Mouse (Mus musculus) heart, postnatal 0 days (tissue): ENCODE measurements around the gene Slx1b. TPM values are rescaled to one million over a fixed set of nuclear protein-coding genes. Genes with fewer than 3 reads are reported as not detected.

Source experiments
- ATAC-seq: fragments of 200-750 bp; cut with Nextera tagmentation; 2 replicates; pipeline ENCODE4 v1.8.0; 2017; ENCODE audit warnings: low read depth, moderate number of reproducible peaks, moderate library complexity; ENCODE audit not compliant: insufficient read depth
- DNase-seq: peaks from one replicate; pipeline ENCODE4 v3.0.0-alpha.2; 2016; ENCODE audit warnings: low spot score
- H3K27ac ChIP-seq: fragments of 300-500 bp; sonication (generic); 2 replicates; pipeline ENCODE4 v1.5.1; 2014; ENCODE audit warnings: low read depth, mild to moderate bottlenecking
- H3K27me3 ChIP-seq: fragments of 300-500 bp; sonication (generic); 2 replicates; pipeline ENCODE4 v1.6.1; 2014; ENCODE audit warnings: low read length, mixed read lengths; ENCODE audit not compliant: control insufficient read depth, insufficient read depth
- H3K36me3 ChIP-seq: fragments of 300-500 bp; sonication (generic); replicated peaks from 2 replicates; pipeline ENCODE4 v1.6.1; 2014; ENCODE audit warnings: low read length, mixed read lengths; ENCODE audit not compliant: control insufficient read depth, insufficient read depth
- H3K4me1 ChIP-seq: fragments of 300-500 bp; sonication (generic); 2 replicates; pipeline ENCODE4 v1.6.1; 2014; ENCODE audit warnings: antibody characterized with exemption; ENCODE audit not compliant: control insufficient read depth, insufficient read depth
- H3K4me2 ChIP-seq: fragments of 300-500 bp; sonication (generic); 2 replicates; pipeline ENCODE4 v1.6.1; 2014; ENCODE audit warnings: low read depth, mild to moderate bottlenecking, low read length, moderate library complexity
- H3K4me3 ChIP-seq: fragments of 300-500 bp; sonication (generic); 2 replicates; pipeline ENCODE4 v1.5.1; 2014; ENCODE audit warnings: low read depth, low read length
- H3K9ac ChIP-seq: fragments of 300-500 bp; sonication (generic); replicated peaks from 2 replicates; pipeline ENCODE4 v1.6.1; 2014; ENCODE audit warnings: low read depth, low read length, mixed read lengths
- H3K9me3 ChIP-seq: fragments of 300-500 bp; sonication (generic); replicated peaks from 2 replicates; pipeline ENCODE4 v1.6.1; 2016; ENCODE audit warnings: low read length; ENCODE audit not compliant: control insufficient read depth
- CTCF ChIP-seq: IDR thresholded peaks from 2 replicates; pipeline ENCODE4 v1.5.1; 2016; ENCODE audit warnings: antibody characterized with exemption, control low read depth, low read depth
- EP300 ChIP-seq: IDR thresholded peaks from 2 replicates; pipeline ENCODE4 v1.6.1; 2016; ENCODE audit warnings: antibody characterized with exemption, low read depth
- WGBS: fragments of 180-500 bp; shearing (Covaris S2); extraction: QIAGEN DNeasy Blood & Tissue Kit; methylation state at CpG from one replicate; pipeline ENCODE4 v1.1.7; 2014; 5-methylcytosine and 5-hydroxymethylcytosine counted together
- polyA plus RNA-seq: library from polyadenylated mRNA; unstranded; fragments of >200 nt; fragmentation: Nextera tagmentation; extraction: Ambion mirVana; gene quantifications from 2 replicates; pipeline ENCODE4 v1.2.1, GENCODE M21; 2015
- total RNA-seq: library from RNA; depleted of rRNA; stranded (reverse); fragments of >200 nt; gene quantifications from 2 replicates; pipeline ENCODE4 v1.2.3, GENCODE M21; 2014; ENCODE audit warnings: low replicate concordance

The Slx1b gene
- total and polyA plus RNA-seq, 2 experiments from 2014 or later, result 4.9 to 12.6 TPM

GRCm38 (mm10) chr7:126708175-126708952 is 12.8 kb upstream of the Slx1b start:
- Histone ChIP-seq H3K9me3 (no peaks in the 10 kb centered on the region), H3K4me1 (peaks cover 9% of the 10 kb centered on the region; the same call in 1 of the 2 replicates), H3K4me2 (no peak overlapping the region), H3K36me3 (no peaks in the 10 kb centered on the region), H3K27me3 (peaks cover 20% of the 10 kb centered on the region), H3K4me3 (no peak overlapping the region), H3K9ac (no peak overlapping the region), H3K27ac (no peak overlapping the region)
- TF ChIP-seq EP300, result no peak
- no peak for TF ChIP-seq CTCF
- ATAC-seq (no peak), DNase-seq (no peak)
- WGBS, result 77% methylated on average over 10 of the region's 10 CpGs

DNA sequence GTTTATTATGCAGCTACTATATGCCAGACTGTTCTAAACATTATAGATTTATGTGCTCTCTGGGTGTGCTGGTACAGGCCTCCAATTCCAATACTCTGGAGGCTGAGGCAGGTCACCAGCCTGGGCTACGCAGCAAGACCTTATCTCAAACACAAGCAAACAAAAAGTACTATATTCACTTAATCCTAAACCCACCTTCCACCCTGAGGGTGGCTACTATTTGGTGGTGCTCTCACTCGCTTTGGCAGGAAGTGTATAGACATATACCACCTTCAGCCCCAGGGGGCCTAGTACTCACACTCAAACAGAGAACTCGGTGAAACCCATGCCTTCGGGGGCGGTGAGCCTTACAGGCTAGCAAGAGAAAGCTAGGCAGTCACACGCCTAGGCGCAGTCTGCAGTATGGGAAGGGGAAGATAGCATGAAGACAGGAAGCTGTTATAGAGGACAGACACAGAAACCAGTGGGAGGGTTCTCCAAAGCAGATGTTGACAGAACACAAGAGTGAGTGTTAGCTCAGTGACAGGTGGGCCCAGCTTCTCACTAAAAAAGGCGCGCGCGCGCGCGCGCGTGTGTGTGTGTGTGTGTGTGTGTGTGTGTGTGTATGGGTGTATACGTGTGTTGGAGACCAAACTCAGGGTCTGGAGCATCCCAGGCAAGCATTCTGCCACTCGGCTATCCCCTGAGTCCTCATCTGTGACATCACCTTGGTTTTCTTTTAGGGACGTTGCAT is 12.0 kb upstream of the Slx1b start, which contains the start of gene Coro1a:
Coro1a (minus strand) TSS at position 346 of the 733 bp plus-strand sequence.
- ATAC-seq, result no peak
- WGBS, result 78% methylated on average over 19 of the region's 19 CpGs
- Histone ChIP-seq H3K27me3 (peaks cover 27% of the 10 kb centered on the region), H3K9ac (no peak within 1 kb of the TSS), H3K9me3 (no peaks in the 10 kb centered on the region), H3K27ac (no peak within 1 kb of the TSS), H3K4me2 (no peak within 1 kb of the TSS), H3K36me3 (no peaks in the 10 kb centered on the region), H3K4me1 (peaks cover 9% of the 10 kb centered on the region; the same call in 1 of the 2 replicates), H3K4me3 (no peak within 1 kb of the TSS)
- TF ChIP-seq CTCF (no peak), EP300 (no peak)
- DNase-seq, result no peak

GRCm38 (mm10) chr7:126704121-126704980 is 8.8 kb upstream of the Slx1b start:
- TF ChIP-seq EP300 (no peak), CTCF (no peak)
- Histone ChIP-seq H3K27me3 (peaks cover 38% of the 10 kb centered on the region), H3K27ac (peak overlapping the region; percentile 26; the same call in 1 of the 2 replicates), H3K9ac (no peak overlapping the region; the same call in 1 of the 2 replicates), H3K4me2 (peak overlapping the region; percentile 51), H3K36me3 (no peaks in the 10 kb centered on the region), H3K9me3 (no peaks in the 10 kb centered on the region), H3K4me3 (peak overlapping the region; percentile 48), H3K4me1 (peaks cover 9% of the 10 kb centered on the region; the same call in 1 of the 2 replicates)
- ATAC-seq, result no peak
- peak; percentile 36 for DNase-seq
- 2% methylated on average over 39 of the region's 39 CpGs for WGBS

DNA sequence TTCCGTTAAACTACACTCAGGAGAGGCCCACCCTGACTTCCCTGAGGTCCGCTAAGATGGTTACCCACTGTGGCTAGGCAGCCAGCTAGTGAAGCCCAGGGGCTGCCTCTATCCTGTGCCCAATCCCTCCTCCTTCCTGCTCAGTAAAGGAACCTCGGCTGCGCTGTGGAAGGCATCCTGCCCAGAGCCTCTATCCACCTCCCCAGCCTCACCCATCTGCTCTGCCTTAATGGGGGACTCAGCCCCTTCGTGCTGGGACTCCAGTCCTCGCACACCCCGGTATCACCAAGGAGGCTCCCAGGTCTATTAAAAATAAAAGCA is 8.1 kb upstream of the Slx1b start:
- Histone ChIP-seq H3K9me3 (no peaks in the 10 kb centered on the region), H3K36me3 (no peaks in the 10 kb centered on the region), H3K27ac (no peak overlapping the region; the same call in 1 of the 2 replicates), H3K4me2 (no peak overlapping the region), H3K27me3 (peaks cover 38% of the 10 kb centered on the region), H3K9ac (no peak overlapping the region; the same call in 1 of the 2 replicates), H3K4me3 (peak overlapping the region; percentile 48), H3K4me1 (peaks cover 9% of the 10 kb centered on the region; the same call in 1 of the 2 replicates)
- TF ChIP-seq CTCF (no peak), EP300 (no peak)
- DNase-seq (no peak), ATAC-seq (no peak)
- 13% methylated on average over 7 of the region's 7 CpGs for WGBS
